Mouse (Mus musculus) embryonic facial prominence, embryonic 12.5 days (tissue): Measurements from ENCODE around the gene Luc7l3. TPM values are rescaled to one million over a fixed set of nuclear protein-coding genes. Genes with fewer than 3 reads are reported as not detected.
A peak's percentile ranks its signal among the peaks of the same experiment; 100 is the strongest.

ENCODE experiments used
- ATAC-seq: fragments of 200-750 bp; cut with Nextera tagmentation; 2 replicates; pipeline ENCODE4 v1.8.0; 2017; ENCODE audit not compliant: insufficient number of reproducible peaks, insufficient read depth, low FRiP score, low TSS enrichment
- H3K27ac ChIP-seq: fragments of 300-500 bp; sonication (generic); 2 replicates; pipeline ENCODE4 v1.5.1; 2016; ENCODE audit warnings: mild to moderate bottlenecking
- H3K27me3 ChIP-seq: fragments of 300-500 bp; sonication (generic); 2 replicates; pipeline ENCODE4 v1.6.1; 2016; ENCODE audit warnings: mild to moderate bottlenecking, moderate library complexity
- H3K36me3 ChIP-seq: fragments of 300-500 bp; sonication (generic); 2 replicates; pipeline ENCODE4 v1.6.1; 2016; ENCODE audit warnings: mild to moderate bottlenecking
- H3K4me1 ChIP-seq: fragments of 300-500 bp; sonication (generic); 2 replicates; pipeline ENCODE4 v1.6.1; 2016
- H3K4me2 ChIP-seq: fragments of 300-500 bp; sonication (generic); replicated peaks from 2 replicates; pipeline ENCODE4 v1.6.1; 2016; ENCODE audit warnings: mild to moderate bottlenecking, moderate library complexity
- H3K4me3 ChIP-seq: fragments of 300-500 bp; sonication (generic); 2 replicates; pipeline ENCODE4 v1.5.1; 2016; ENCODE audit warnings: mild to moderate bottlenecking
- H3K9ac ChIP-seq: fragments of 300-500 bp; sonication (generic); 2 replicates; pipeline ENCODE4 v1.6.1; 2016; ENCODE audit warnings: mild to moderate bottlenecking, moderate library complexity
- H3K9me3 ChIP-seq: fragments of 300-500 bp; sonication (generic); 2 replicates; pipeline ENCODE4 v1.6.1; 2016; ENCODE audit warnings: mild to moderate bottlenecking, moderate library complexity
- WGBS: fragments of 180-500 bp; shearing (Covaris S2); methylation state at CpG from one replicate; pipeline ENCODE4 v1.1.7; 2016; 5-methylcytosine and 5-hydroxymethylcytosine counted together
- polyA plus RNA-seq: library from polyadenylated mRNA; unstranded; fragments of >200 nt; fragmentation: Nextera tagmentation; extraction: Ambion mirVana; gene quantifications from 2 replicates; pipeline ENCODE4 v1.2.1, GENCODE M21; 2016

Gene Luc7l3
- polyA plus RNA-seq: 143 and 146 TPM in 2 replicates

DNA sequence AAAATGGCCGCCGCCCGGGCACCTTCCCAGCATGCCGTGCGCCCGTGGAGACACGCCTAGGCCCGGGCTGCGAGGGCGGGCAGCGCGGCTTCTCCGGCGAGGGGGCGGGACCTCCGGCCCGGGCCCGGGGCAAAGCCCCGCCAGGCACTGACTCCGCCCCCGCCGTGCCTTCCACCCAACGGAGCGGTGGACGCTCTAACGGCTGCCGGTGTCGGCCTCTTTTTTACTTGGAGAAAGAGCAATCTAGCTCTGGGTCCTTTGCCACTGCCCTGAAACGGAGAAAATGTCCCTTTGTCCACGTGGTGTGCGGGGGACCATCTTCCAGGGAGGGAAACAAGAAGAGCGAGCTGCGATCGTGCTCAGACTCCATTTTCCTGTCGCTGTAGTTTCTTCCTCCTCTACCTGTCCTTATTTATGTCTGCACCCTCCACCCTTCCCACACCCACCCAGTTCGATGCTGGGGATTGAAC is at the start of gene Luc7l3:
Gene Luc7l3 (minus strand): TSS at position 58 of the 470 bp plus-strand sequence.
- Histone ChIP-seq H3K4me3 (peak within 1 kb of the TSS; percentile 91), H3K9me3 (no peaks in the 10 kb centered on the region), H3K27me3 (no peaks in the 10 kb centered on the region), H3K27ac (peak within 1 kb of the TSS; percentile 97), H3K9ac (peak within 1 kb of the TSS; percentile 97), H3K36me3 (peaks cover 6% of the 10 kb centered on the region; the same call in 1 of the 2 replicates), H3K4me1 (peaks cover 16% of the 10 kb centered on the region), H3K4me2 (peak within 1 kb of the TSS; percentile 70)
- peak; percentile 93 for ATAC-seq
- WGBS: under 1% methylated on average over 36 of the region's 36 CpGs

GRCm38 (mm10) chr11:94370809-94371208 is 49.0 kb upstream of the Luc7l3 start:
- Histone ChIP-seq H3K9ac (no peak overlapping the region), H3K4me2 (no peak overlapping the region), H3K27me3 (no peaks in the 10 kb centered on the region), H3K36me3 (no peaks in the 10 kb centered on the region), H3K4me3 (no peak overlapping the region), H3K4me1 (no peaks in the 10 kb centered on the region), H3K27ac (no peak overlapping the region), H3K9me3 (no peaks in the 10 kb centered on the region)
- ATAC-seq: no peak
- 37% methylated on average over 5 of the region's 5 CpGs for WGBS

DNA sequence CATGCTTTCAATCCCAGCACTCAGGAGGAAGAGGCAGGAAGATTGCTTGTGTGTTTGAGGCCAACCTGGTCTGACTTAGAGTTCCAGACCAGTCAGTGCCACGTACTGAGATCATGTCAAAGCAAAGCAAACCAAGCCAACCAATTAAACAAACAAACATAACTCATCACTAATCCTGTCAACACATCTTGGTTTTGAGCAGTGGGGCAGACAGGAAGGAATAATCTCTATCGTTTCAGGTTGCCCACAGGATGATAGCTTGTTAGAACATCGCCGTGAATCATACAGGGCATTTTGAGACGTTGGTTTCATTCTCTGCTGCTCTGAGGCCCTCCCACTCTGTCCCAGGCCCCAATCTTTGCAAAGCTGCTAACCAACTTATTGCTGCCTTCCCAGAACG is 48.2 kb upstream of the Luc7l3 start:
- Histone ChIP-seq H3K4me1 (no peaks in the 10 kb centered on the region), H3K27me3 (no peaks in the 10 kb centered on the region), H3K27ac (no peak overlapping the region), H3K9ac (no peak overlapping the region), H3K4me2 (no peak overlapping the region), H3K4me3 (no peak overlapping the region), H3K36me3 (no peaks in the 10 kb centered on the region), H3K9me3 (no peaks in the 10 kb centered on the region)
- ATAC-seq: no peak
- WGBS: 77% methylated on average over 6 of the region's 6 CpGs

DNA sequence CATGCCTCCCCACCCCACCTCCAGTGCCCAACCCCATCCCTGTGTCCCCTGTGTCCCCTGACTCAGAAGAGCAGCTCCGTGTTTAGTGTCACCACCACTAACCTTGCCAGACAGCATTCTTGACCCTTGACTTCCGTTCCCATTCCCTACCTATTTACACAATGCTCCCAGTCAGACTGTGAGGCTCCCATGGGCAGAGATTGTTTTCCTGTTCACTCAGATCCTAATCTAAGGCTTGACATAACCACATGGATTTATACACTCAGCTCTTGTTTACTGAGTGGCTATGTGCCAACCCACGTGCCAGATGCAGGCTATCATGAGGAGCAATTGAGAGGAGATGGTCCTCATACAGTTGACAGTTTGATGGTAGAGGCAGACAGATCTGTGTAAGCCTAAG is 43.6 kb upstream of the Luc7l3 start:
- no peak overlapping the region for H3K4me3 ChIP-seq
- H3K4me1 ChIP-seq: no peaks in the 10 kb centered on the region
- no peak overlapping the region for H3K9ac ChIP-seq
- ATAC-seq: no peak
- H3K4me2 ChIP-seq: no peak overlapping the region
- WGBS: 56% methylated on average over 3 of the region's 3 CpGs
- H3K27me3 ChIP-seq: no peaks in the 10 kb centered on the region
- no peaks in the 10 kb centered on the region for H3K36me3 ChIP-seq
- no peaks in the 10 kb centered on the region for H3K9me3 ChIP-seq
- H3K27ac ChIP-seq: no peak overlapping the region

DNA sequence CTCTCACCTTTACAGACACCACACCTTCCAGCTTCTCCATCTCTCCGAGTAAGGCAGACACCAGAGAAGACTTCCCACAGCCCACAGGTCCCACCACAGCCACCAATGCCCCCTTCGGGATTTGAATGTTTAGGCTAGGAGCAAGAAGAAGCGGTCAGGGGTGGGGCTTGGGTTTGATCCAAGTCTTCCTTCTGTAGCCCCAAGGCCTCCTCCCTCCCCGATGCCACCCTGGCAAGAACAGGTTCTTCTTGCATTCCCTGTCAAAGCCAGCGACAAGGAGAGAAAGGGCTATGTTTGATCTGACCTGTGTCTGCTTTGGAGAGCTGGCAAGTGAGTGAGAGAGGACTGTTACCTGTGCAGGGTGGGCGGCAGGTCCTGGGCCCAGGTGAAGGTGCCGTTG is 41.9 kb upstream of the Luc7l3 start:
- H3K4me1 ChIP-seq: no peaks in the 10 kb centered on the region
- no peaks in the 10 kb centered on the region for H3K9me3 ChIP-seq
- ATAC-seq: no peak
- H3K9ac ChIP-seq: no peak overlapping the region
- no peaks in the 10 kb centered on the region for H3K27me3 ChIP-seq
- 82% methylated on average over 7 of the region's 7 CpGs for WGBS
- H3K27ac ChIP-seq: no peak overlapping the region
- H3K36me3 ChIP-seq: no peaks in the 10 kb centered on the region
- no peak overlapping the region for H3K4me2 ChIP-seq
- no peak overlapping the region for H3K4me3 ChIP-seq

GRCm38 (mm10) chr11:94362101-94362500 is 40.3 kb upstream of the Luc7l3 start:
- Histone ChIP-seq H3K27me3 (no peaks in the 10 kb centered on the region), H3K4me2 (no peak overlapping the region), H3K4me3 (no peak overlapping the region), H3K27ac (no peak overlapping the region), H3K9ac (no peak overlapping the region), H3K4me1 (no peaks in the 10 kb centered on the region), H3K36me3 (no peaks in the 10 kb centered on the region), H3K9me3 (no peaks in the 10 kb centered on the region)
- ATAC-seq: no peak
- WGBS: 82% methylated on average over 5 of the region's 5 CpGs

DNA sequence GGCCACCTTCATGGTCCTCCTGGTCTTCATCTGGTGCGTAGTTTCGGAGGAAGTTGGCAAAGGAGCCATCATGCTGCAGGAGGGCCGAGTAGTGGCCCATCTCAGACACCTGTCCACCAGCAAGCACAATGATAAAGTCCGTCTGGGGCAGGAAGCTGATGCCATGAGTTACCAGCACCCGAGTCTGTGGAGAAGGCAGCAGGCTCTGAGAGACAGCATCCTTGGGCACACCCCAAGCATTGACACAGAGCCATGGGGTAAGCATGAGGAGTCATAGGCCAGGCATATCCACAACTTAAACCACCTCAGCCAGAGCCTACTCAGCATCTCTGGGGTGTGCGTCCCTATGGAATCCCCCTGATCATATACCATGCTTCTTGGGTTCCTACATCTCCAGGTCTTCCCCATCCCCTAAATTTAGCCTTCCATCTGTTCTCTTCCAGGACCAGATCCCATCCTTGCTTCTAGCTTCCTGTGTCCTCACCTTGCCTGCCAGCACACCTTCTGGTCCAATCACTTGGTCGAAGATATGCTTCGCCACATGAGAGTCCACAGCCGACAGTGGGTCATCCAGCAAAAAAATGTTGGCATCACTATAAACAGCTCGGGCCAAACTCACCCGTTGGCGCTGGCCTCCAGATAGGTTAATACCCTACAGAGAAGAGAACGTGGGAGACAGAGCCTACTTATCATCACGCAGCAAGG is 39.5 kb upstream of the Luc7l3 start:
- Histone ChIP-seq H3K4me3 (no peak overlapping the region), H3K9ac (no peak overlapping the region), H3K27ac (no peak overlapping the region), H3K36me3 (no peaks in the 10 kb centered on the region), H3K9me3 (no peaks in the 10 kb centered on the region), H3K27me3 (no peaks in the 10 kb centered on the region), H3K4me2 (no peak overlapping the region), H3K4me1 (no peaks in the 10 kb centered on the region)
- ATAC-seq: no peak
- 91% methylated on average over 14 of the region's 14 CpGs for WGBS

DNA sequence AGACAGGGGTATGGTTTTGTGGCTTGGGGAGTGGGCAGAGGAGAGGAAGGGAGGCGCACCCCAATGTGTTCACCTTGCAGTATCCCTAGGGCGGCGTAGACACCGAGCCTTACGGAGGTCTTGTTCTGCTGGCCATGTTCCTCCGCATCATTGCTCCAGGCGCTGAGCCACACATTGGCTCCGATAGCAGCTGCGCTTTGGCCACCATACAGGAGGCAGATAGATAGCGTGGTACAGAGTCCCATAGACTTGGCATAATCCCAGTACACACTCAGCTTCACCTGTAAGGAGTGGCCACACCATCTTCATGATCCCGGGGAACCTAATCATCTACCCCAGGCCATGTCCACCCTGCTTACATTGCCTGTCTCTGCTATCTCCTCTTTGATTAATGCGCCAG is 37.4 kb upstream of the Luc7l3 start:
- H3K9me3 ChIP-seq: no peaks in the 10 kb centered on the region
- no peak overlapping the region for H3K4me2 ChIP-seq
- WGBS: 96% methylated on average over 12 of the region's 12 CpGs
- no peaks in the 10 kb centered on the region for H3K27me3 ChIP-seq
- H3K9ac ChIP-seq: no peak overlapping the region
- no peak overlapping the region for H3K4me3 ChIP-seq
- H3K36me3 ChIP-seq: no peaks in the 10 kb centered on the region
- H3K27ac ChIP-seq: no peak overlapping the region
- no peaks in the 10 kb centered on the region for H3K4me1 ChIP-seq
- ATAC-seq: no peak

GRCm38 (mm10) chr11:94355521-94356217 is 33.9 kb upstream of the Luc7l3 start:
- Histone ChIP-seq H3K4me1 (no peaks in the 10 kb centered on the region), H3K27ac (no peak overlapping the region), H3K9ac (no peak overlapping the region), H3K27me3 (no peaks in the 10 kb centered on the region), H3K36me3 (no peaks in the 10 kb centered on the region), H3K9me3 (no peaks in the 10 kb centered on the region), H3K4me3 (no peak overlapping the region), H3K4me2 (no peak overlapping the region)
- WGBS: 85% methylated on average over 9 of the region's 9 CpGs
- no peak for ATAC-seq

GRCm38 (mm10) chr11:94351094-94351493 is 29.3 kb upstream of the Luc7l3 start:
- no peak overlapping the region for H3K4me3 ChIP-seq
- no peaks in the 10 kb centered on the region for H3K27me3 ChIP-seq
- H3K27ac ChIP-seq: no peak overlapping the region
- WGBS: 35% methylated on average over 3 of the region's 3 CpGs
- H3K4me1 ChIP-seq: no peaks in the 10 kb centered on the region
- no peaks in the 10 kb centered on the region for H3K9me3 ChIP-seq
- H3K9ac ChIP-seq: no peak overlapping the region
- no peaks in the 10 kb centered on the region for H3K36me3 ChIP-seq
- H3K4me2 ChIP-seq: no peak overlapping the region
- no peak for ATAC-seq

- Histone ChIP-seq H3K36me3 (no peaks in the 10 kb centered on the region), H3K4me1 (no peaks in the 10 kb centered on the region), H3K9ac (no peak overlapping the region), H3K27ac (no peak overlapping the region), H3K9me3 (no peaks in the 10 kb centered on the region), H3K27me3 (no peaks in the 10 kb centered on the region), H3K4me2 (no peak overlapping the region), H3K4me3 (no peak overlapping the region)
- WGBS: 91% methylated on average over 1 of the region's 1 CpGs
- no peak for ATAC-seq
These were observed 28.5 kb upstream of the Luc7l3 start for GRCm38 (mm10) chr11:94350337-94350736.

DNA sequence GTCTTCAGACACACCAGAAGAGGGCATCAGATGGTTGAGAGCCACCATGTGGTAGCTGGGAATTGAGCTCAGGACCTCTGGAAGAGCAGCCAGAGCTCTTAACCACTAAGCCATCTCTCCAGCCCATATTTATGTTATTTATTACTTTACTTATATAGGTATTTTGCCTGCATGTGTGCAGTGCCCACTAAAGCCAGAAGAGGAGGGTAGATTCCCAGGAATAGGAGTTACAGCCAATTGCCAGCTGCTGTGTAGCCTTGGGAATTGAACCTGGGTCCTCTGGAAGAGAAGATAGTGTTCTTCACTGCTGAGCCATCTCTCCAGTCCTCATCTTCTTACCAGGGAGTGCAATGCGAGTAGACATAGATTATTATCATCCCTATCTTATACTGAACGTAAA is 28.1 kb upstream of the Luc7l3 start:
- H3K4me1 ChIP-seq: no peaks in the 10 kb centered on the region
- H3K27me3 ChIP-seq: no peaks in the 10 kb centered on the region
- H3K4me3 ChIP-seq: no peak overlapping the region
- WGBS: 74% methylated on average over 2 of the region's 2 CpGs
- ATAC-seq: no peak
- no peaks in the 10 kb centered on the region for H3K36me3 ChIP-seq
- no peak overlapping the region for H3K4me2 ChIP-seq
- no peak overlapping the region for H3K27ac ChIP-seq
- no peaks in the 10 kb centered on the region for H3K9me3 ChIP-seq
- H3K9ac ChIP-seq: no peak overlapping the region
